Mouse (Mus musculus): ENCODE results near the gene Get4. TPM values are rescaled to one million over a fixed set of nuclear protein-coding genes. Genes with fewer than 3 reads are reported as not detected.

Get4 gene
- polyA plus RNA-seq (2014; fragmentation: Nextera tagmentation; extraction: Ambion mirVana): 143 and 145 TPM in 2 replicates

DNA sequence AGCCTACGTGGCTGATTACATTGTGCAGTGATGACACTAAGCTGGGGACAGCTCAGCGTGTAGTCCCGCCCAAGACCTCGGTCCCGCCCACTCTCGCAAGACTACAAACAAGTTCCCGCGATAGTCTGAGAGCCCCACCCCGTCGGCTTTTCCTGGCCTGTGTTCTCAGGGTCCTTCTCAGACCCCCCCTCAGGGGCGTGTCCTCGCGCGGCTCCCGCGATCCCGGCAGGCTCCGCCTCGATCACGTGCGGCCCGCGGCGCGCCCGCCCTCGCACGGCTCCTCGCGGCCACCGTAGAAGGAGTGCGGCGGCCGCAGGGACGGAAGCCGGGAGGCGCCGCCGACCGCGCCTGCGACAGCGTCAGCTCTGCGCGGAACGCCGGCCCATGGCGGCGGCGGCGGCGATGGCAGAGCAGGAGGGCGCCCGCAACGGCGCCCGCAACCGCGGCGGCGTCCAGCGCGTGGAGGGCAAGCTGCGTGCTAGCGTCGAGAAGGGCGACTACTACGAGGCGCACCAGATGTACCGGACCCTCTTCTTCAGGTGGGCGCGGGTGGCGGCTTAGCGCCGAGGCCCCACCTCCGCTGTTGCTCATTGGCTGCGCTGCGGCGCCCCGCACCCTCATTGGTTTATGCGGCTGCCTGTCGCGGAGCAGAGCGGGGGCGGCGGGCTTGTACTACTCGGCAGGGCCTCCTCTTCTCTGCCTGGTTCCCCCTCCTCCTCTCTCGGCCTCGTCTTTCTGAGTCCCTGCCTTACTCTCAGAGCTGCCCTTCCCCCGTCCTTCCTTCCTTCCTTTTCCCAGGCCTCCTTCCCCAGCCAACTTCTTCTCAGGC is at the start of gene Get4:
Gene Get4, plus strand, starts transcription at position 244 of the 829 bp plus-strand sequence.
- Histone ChIP-seq H3K9ac (ENCODE audit: low read length) (peak within 1 kb of the TSS; percentile 83), H3K4me2 (ENCODE audit: low read depth) (peak within 1 kb of the TSS; percentile 77), H3K36me3 (ENCODE audit: control insufficient read depth, insufficient read depth, low read length) (peaks cover 2% of the 10 kb centered on the region), H3K4me3 (ENCODE audit: low read depth, low read length) (peak within 1 kb of the TSS; percentile 74), H3K4me1 (ENCODE audit: control insufficient read depth, insufficient read depth, low read length) (peaks cover 7% of the 10 kb centered on the region), H3K27ac (ENCODE audit: low read depth, low read length) (peak within 1 kb of the TSS; percentile 76), H3K27me3 (ENCODE audit: control insufficient read depth, insufficient read depth, low read length) (no peaks in the 10 kb centered on the region), H3K9me3 (ENCODE audit: control insufficient read depth, low read length) (no peaks in the 10 kb centered on the region)
- under 1% methylated on average over 77 of the region's 90 CpGs for WGBS
- peak; percentile 99 for DNase-seq (ENCODE audit: low spot score)
- peak; percentile 96 for ATAC-seq (ENCODE audit: insufficient read depth, low FRiP score, low TSS enrichment)

DNA sequence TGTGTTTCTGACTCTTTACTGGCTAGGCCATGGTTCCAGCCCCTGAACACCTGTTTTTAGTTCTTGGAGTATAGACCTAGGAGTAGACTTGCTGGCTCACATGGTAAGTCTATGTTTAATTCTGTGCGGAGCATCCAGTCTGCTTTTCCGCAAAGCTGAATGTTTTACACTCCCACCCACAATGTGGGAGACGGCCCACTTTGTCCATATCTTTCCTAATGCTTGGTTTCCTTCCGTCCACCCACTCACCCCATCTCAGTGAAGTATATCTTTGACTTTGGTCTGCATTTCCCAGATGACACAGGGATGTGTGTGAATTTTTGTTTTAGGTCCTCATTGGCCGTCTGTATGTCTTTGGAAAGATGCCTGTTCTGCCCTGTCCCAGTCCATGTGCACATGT is 48.8 kb upstream of the Get4 start:
- H3K4me2 ChIP-seq (ENCODE audit: low read depth): no peak overlapping the region
- ATAC-seq (ENCODE audit: insufficient read depth, low FRiP score, low TSS enrichment): no peak
- WGBS: 88% methylated on average over 5 of the region's 5 CpGs

DNA sequence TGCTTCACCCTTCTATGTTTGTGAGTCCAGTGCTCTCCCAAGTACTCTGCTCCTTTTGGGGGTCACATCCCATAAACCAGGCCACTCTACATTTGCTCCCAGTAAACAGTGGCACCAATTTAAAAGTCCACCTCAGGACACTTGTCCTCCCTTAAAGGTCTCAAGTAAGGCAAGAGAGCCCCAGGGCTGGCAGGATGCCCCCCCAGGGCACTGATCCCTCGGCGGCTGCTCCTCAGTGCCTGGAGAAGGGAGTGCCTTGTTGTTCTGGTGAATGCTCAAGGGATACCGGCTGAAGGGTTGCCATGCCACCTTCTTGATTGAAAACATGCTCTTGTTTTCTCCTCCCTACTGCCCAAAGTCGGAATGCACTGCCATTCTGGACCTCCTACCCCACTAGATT is 46.0 kb upstream of the Get4 start:
- Histone ChIP-seq H3K4me1 (ENCODE audit: control insufficient read depth, insufficient read depth, low read length) (peaks cover 9% of the 10 kb centered on the region), H3K36me3 (ENCODE audit: control insufficient read depth, insufficient read depth, low read length) (no peaks in the 10 kb centered on the region), H3K27me3 (ENCODE audit: control insufficient read depth, insufficient read depth, low read length) (no peaks in the 10 kb centered on the region), H3K4me2 (ENCODE audit: low read depth) (no peak overlapping the region), H3K27ac (ENCODE audit: low read depth, low read length) (no peak overlapping the region), H3K4me3 (ENCODE audit: low read depth, low read length) (no peak overlapping the region), H3K9ac (ENCODE audit: low read length) (no peak overlapping the region), H3K9me3 (ENCODE audit: control insufficient read depth, low read length) (no peaks in the 10 kb centered on the region)
- ATAC-seq (ENCODE audit: insufficient read depth, low FRiP score, low TSS enrichment) (no peak), DNase-seq (ENCODE audit: low spot score) (no peak)
- 72% methylated on average over 4 of the region's 4 CpGs for WGBS

More for the DNA sequence above, 48.8 kb upstream of the Get4 start:
- no peak overlapping the region for H3K9ac ChIP-seq (ENCODE audit: low read length)
- peaks cover 9% of the 10 kb centered on the region for H3K4me1 ChIP-seq (ENCODE audit: control insufficient read depth, insufficient read depth, low read length)
- no peaks in the 10 kb centered on the region for H3K9me3 ChIP-seq (ENCODE audit: control insufficient read depth, low read length)
- DNase-seq (ENCODE audit: low spot score): no peak
- no peaks in the 10 kb centered on the region for H3K27me3 ChIP-seq (ENCODE audit: control insufficient read depth, insufficient read depth, low read length)
- H3K27ac ChIP-seq (ENCODE audit: low read depth, low read length): no peak overlapping the region
- H3K36me3 ChIP-seq (ENCODE audit: control insufficient read depth, insufficient read depth, low read length): no peaks in the 10 kb centered on the region
- H3K4me3 ChIP-seq (ENCODE audit: low read depth, low read length): no peak overlapping the region

- Histone ChIP-seq H3K27ac (ENCODE audit: low read depth, low read length) (no peak overlapping the region), H3K4me2 (ENCODE audit: low read depth) (no peak overlapping the region), H3K9ac (ENCODE audit: low read length) (no peak overlapping the region), H3K36me3 (ENCODE audit: control insufficient read depth, insufficient read depth, low read length) (no peaks in the 10 kb centered on the region), H3K4me3 (ENCODE audit: low read depth, low read length) (no peak overlapping the region), H3K9me3 (ENCODE audit: control insufficient read depth, low read length) (no peaks in the 10 kb centered on the region), H3K27me3 (ENCODE audit: control insufficient read depth, insufficient read depth, low read length) (no peaks in the 10 kb centered on the region), H3K4me1 (ENCODE audit: control insufficient read depth, insufficient read depth, low read length) (peaks cover 5% of the 10 kb centered on the region)
- DNase-seq (ENCODE audit: low spot score) (no peak), ATAC-seq (ENCODE audit: insufficient read depth, low FRiP score, low TSS enrichment) (no peak)
- WGBS: 78% methylated on average over 7 of the region's 7 CpGs
These were observed 45.6 kb upstream of the Get4 start for GRCm38 (mm10) chr5:139206525-139206924.

DNA sequence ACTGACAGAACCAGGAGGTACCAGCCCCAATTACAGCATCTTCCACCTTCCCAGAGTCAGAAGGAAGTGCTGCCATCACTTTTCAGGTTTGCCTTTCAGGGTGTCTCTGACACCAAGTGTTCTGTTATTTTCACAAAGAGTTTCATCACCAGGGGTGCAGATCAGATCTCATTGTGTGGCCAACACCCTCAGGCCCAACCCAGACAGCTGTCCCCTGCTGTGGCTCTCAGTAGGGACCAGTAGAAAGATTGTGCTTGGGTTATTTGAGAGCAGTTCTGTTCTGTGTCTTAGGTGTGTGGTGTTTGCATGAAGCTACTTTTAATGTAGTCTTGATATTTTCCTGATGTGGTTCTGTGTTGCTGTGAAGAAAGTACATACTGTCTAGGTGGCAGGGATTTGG is 43.9 kb upstream of the Get4 start:
- no peak for ATAC-seq (ENCODE audit: insufficient read depth, low FRiP score, low TSS enrichment)
- no peaks in the 10 kb centered on the region for H3K4me1 ChIP-seq (ENCODE audit: control insufficient read depth, insufficient read depth, low read length)
- H3K9ac ChIP-seq (ENCODE audit: low read length): no peak overlapping the region
- no peaks in the 10 kb centered on the region for H3K27me3 ChIP-seq (ENCODE audit: control insufficient read depth, insufficient read depth, low read length)
- no peak overlapping the region for H3K27ac ChIP-seq (ENCODE audit: low read depth, low read length)
- H3K9me3 ChIP-seq (ENCODE audit: control insufficient read depth, low read length): no peaks in the 10 kb centered on the region
- H3K4me3 ChIP-seq (ENCODE audit: low read depth, low read length): no peak overlapping the region
- no peak overlapping the region for H3K4me2 ChIP-seq (ENCODE audit: low read depth)
- no peaks in the 10 kb centered on the region for H3K36me3 ChIP-seq (ENCODE audit: control insufficient read depth, insufficient read depth, low read length)
- DNase-seq (ENCODE audit: low spot score): no peak

DNA sequence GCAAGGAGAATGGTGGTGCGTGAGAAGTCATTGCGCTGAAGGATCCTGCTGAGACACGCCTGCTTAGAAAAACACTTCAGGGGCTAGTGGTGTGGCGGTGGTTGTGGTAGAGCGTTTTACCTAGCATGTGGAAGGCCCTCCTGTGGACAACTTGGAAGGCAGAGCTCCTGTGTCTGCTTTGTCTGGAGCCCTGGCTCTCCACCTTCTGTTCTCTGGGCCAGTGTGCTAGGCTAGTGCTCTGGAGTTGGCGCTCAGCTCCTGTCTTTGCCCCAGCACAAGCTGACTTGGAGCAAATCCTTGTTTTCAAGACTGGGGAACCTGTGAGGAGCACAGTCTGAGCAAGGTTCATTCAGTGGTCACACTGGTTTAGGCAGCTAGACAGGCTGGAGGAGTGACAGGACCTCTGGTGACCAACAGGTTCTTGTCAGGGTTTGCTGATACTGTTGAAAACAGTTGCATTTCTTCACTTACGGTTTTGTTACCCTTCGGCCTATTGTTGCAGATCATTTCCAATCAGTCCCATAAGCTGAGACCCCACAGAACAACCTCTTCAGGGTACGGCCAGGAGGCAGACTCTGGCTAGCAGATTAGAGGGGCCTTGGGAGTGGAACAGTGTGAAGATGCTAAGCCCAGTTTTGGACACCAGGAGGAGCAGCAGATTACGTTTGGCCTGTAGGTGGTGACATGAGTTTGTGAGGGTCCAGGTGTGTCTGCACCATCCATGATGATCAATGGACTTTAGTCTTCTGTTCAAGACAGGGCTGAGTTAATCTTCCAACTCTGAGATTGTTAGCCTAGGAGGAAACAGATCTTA is 43.0 kb upstream of the Get4 start:
- Histone ChIP-seq H3K9me3 (ENCODE audit: control insufficient read depth, low read length) (no peaks in the 10 kb centered on the region), H3K9ac (ENCODE audit: low read length) (no peak overlapping the region), H3K4me1 (ENCODE audit: control insufficient read depth, insufficient read depth, low read length) (no peaks in the 10 kb centered on the region), H3K4me3 (ENCODE audit: low read depth, low read length) (no peak overlapping the region), H3K27me3 (ENCODE audit: control insufficient read depth, insufficient read depth, low read length) (no peaks in the 10 kb centered on the region), H3K4me2 (ENCODE audit: low read depth) (no peak overlapping the region), H3K27ac (ENCODE audit: low read depth, low read length) (no peak overlapping the region), H3K36me3 (ENCODE audit: control insufficient read depth, insufficient read depth, low read length) (no peaks in the 10 kb centered on the region)
- DNase-seq (ENCODE audit: low spot score) (no peak), ATAC-seq (ENCODE audit: insufficient read depth, low FRiP score, low TSS enrichment) (no peak)
- 88% methylated on average over 10 of the region's 10 CpGs for WGBS

- no peak overlapping the region for H3K27ac ChIP-seq (ENCODE audit: low read depth, low read length)
- no peaks in the 10 kb centered on the region for H3K4me1 ChIP-seq (ENCODE audit: control insufficient read depth, insufficient read depth, low read length)
- 95% methylated on average over 7 of the region's 7 CpGs for WGBS
- no peak overlapping the region for H3K9ac ChIP-seq (ENCODE audit: low read length)
- H3K27me3 ChIP-seq (ENCODE audit: control insufficient read depth, insufficient read depth, low read length): no peaks in the 10 kb centered on the region
- H3K36me3 ChIP-seq (ENCODE audit: control insufficient read depth, insufficient read depth, low read length): no peaks in the 10 kb centered on the region
- DNase-seq (ENCODE audit: low spot score): no peak
- H3K9me3 ChIP-seq (ENCODE audit: control insufficient read depth, low read length): no peaks in the 10 kb centered on the region
- H3K4me3 ChIP-seq (ENCODE audit: low read depth, low read length): no peak overlapping the region
- no peak for ATAC-seq (ENCODE audit: insufficient read depth, low FRiP score, low TSS enrichment)
- no peak overlapping the region for H3K4me2 ChIP-seq (ENCODE audit: low read depth)
These were observed 42.5 kb upstream of the Get4 start for GRCm38 (mm10) chr5:139209685-139210026.

DNA sequence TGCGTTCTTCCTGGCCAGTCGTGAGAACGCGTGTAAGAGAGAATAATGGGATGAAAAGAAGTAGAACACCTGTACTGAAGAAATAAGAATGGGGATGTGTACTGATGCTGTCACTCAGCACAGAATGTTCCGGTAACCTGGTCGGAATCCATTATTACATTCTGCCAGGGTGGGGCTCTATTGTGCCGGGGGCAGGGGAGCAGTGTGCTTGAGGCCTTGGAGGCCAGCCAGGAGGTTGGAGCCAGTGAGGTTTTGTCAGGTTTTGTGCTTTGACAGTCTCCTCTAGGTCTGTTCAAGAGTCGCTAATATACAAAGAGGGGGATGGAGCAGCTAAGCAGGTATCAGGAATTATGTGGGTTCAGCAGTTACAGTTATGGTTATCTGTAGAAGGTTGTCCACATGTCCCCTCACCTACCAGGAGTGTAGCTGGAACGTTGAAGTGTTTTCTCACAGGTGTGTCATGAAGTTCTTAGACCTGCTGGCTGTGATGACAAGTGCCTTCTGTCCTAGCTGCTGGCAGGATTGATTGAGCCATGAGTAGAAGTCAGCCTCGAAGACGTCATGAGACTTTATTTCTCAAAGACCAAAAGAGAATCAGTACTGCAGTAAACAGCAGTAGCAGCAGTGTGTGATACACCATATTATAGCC is 40.3 kb upstream of the Get4 start:
- Histone ChIP-seq H3K27ac (ENCODE audit: low read depth, low read length) (no peak overlapping the region), H3K4me3 (ENCODE audit: low read depth, low read length) (no peak overlapping the region), H3K4me1 (ENCODE audit: control insufficient read depth, insufficient read depth, low read length) (no peaks in the 10 kb centered on the region), H3K9ac (ENCODE audit: low read length) (no peak overlapping the region), H3K9me3 (ENCODE audit: control insufficient read depth, low read length) (no peaks in the 10 kb centered on the region), H3K27me3 (ENCODE audit: control insufficient read depth, insufficient read depth, low read length) (no peaks in the 10 kb centered on the region), H3K4me2 (ENCODE audit: low read depth) (no peak overlapping the region), H3K36me3 (ENCODE audit: control insufficient read depth, insufficient read depth, low read length) (no peaks in the 10 kb centered on the region)
- WGBS: 93% methylated on average over 11 of the region's 11 CpGs
- DNase-seq (ENCODE audit: low spot score) (no peak), ATAC-seq (ENCODE audit: insufficient read depth, low FRiP score, low TSS enrichment) (no peak)
